Mouse (Mus musculus): ENCODE data around the gene Klf15.

Gene Klf15

GRCm38 (mm10) chr6:90473630-90474360, 11.4 kb downstream of the Klf15 start:
- ChIA-PET CTCF (no interaction called here), POLR2A (interaction anchor here in 2 of 4 experiments (1.0 to 6.1 kb wide), 7 partner anchors 10 to 830 kb away, joined by 3 to 38 read pairs (median 8); partner anchors contain the start of genes Klf15 (in 1 of the 2) and Txnrd3 (in 1 of the 2))

- POLR2A ChIA-PET: interaction anchor here (0.7 to 6.1 kb wide), 10 partner anchors 9 to 830 kb away, joined by 3 to 40 read pairs (median 6); partner anchors contain the start of genes Klf15 (in 2 of the 4) and Txnrd3 (in 1 of the 4)
Observed at GRCm38 (mm10) chr6:90474361-90474750, 12.0 kb downstream of the Klf15 start.

GRCm38 (mm10) chr6:90475176-90475853, 12.9 kb downstream of the Klf15 start:
- POLR2A ChIA-PET: interaction anchor here (0.6 to 6.1 kb wide), 39 partner anchors 9 to 831 kb away, joined by 3 to 40 read pairs (median 4); partner anchors contain the start of genes Aldh1l1 (in 2 of the 4), Klf15 (in 2 of the 4), Iqsec1 (in 1 of the 4) and Txnrd3 (in 1 of the 4)
- CTCF ChIA-PET: interaction anchor here (0.8 to 1.9 kb wide), 8 partner anchors 39 to 262 kb away, joined by 3 to 7 read pairs (median 4); partner anchors contain the start of gene Cfap100 (in 1 of the 4)

More at GRCm38 (mm10) chr6:90474361-90474750, 12.0 kb downstream of the Klf15 start:
- CTCF ChIA-PET: no interaction called here

- POLR2A ChIA-PET: interaction anchor here in 3 of 4 experiments (0.6 to 6.1 kb wide), 35 partner anchors 8 to 513 kb away, joined by 3 to 40 read pairs (median 4); partner anchors contain the start of genes Aldh1l1 (in 2 of the 3), Iqsec1 (in 1 of the 3) and Klf15 (in 1 of the 3)
- CTCF ChIA-PET: interaction anchor here (0.8 to 1.9 kb wide), 8 partner anchors 38 to 262 kb away, joined by 3 to 7 read pairs (median 4); partner anchors contain the start of gene Cfap100 (in 1 of the 4)
Observed at GRCm38 (mm10) chr6:90475854-90476212, 13.5 kb downstream of the Klf15 start.

- CTCF ChIA-PET: interaction anchor here (0.6 to 1.9 kb wide), 8 partner anchors 14 to 260 kb away, joined by 3 to 7 read pairs (median 4); no protein-coding TSS in a partner anchor
- POLR2A ChIA-PET: interaction anchor here in 3 of 4 experiments (0.6 to 6.1 kb wide), 32 partner anchors 9 to 832 kb away, joined by 3 to 40 read pairs (median 4); partner anchors contain the start of genes Aldh1l1 (in 3 of the 3) and Klf15 (in 1 of the 3)
Observed at GRCm38 (mm10) chr6:90476941-90477518, 14.7 kb downstream of the Klf15 start.

- ChIA-PET CTCF (interaction anchor here in 1 of 4 experiments (1.0 kb wide), 1 partner anchor 62 kb away, joined by 3 read pairs; no protein-coding TSS in a partner anchor), POLR2A (interaction anchor here in 2 of 4 experiments (0.7 to 2.4 kb wide), 5 partner anchors 8 to 30 kb away, joined by 3 to 12 read pairs (median 5); no protein-coding TSS in a partner anchor)
Observed at GRCm38 (mm10) chr6:90484249-90484648, 21.9 kb downstream of the Klf15 start.

GRCm38 (mm10) chr6:90484876-90485275, 22.5 kb downstream of the Klf15 start:
- CTCF ChIA-PET: interaction anchor here (0.6 to 1.4 kb wide), 4 partner anchors 48 to 122 kb away, joined by 3 to 4 read pairs (median 4); no protein-coding TSS in a partner anchor
- POLR2A ChIA-PET: interaction anchor here in 3 of 4 experiments (0.6 to 2.7 kb wide), 14 partner anchors 8 to 34 kb away, joined by 3 to 13 read pairs (median 5); no protein-coding TSS in a partner anchor

- CTCF ChIA-PET: interaction anchor here (0.5 to 1.4 kb wide), 6 partner anchors 36 to 841 kb away, joined by 3 to 4 read pairs (median 3); no protein-coding TSS in a partner anchor
- POLR2A ChIA-PET: interaction anchor here in 3 of 4 experiments (0.8 to 2.7 kb wide), 19 partner anchors 8 to 61 kb away, joined by 3 to 13 read pairs (median 5); no protein-coding TSS in a partner anchor
Observed at GRCm38 (mm10) chr6:90486176-90486921, 24.0 kb downstream of the Klf15 start, which contains the start of gene Aldh1l1. TSS of gene Aldh1l1 (plus strand) at chr6:90486427.

- CTCF ChIA-PET: no interaction called here
- POLR2A ChIA-PET: interaction anchor here in 1 of 4 experiments (0.5 kb wide), 1 partner anchor 46 kb away, joined by 8 read pairs; no protein-coding TSS in a partner anchor
Observed at GRCm38 (mm10) chr6:90487531-90487930, 25.2 kb downstream of the Klf15 start.

- ChIA-PET CTCF (no interaction called here), POLR2A (interaction anchor here in 1 of 4 experiments (1.0 kb wide), 1 partner anchor 54 kb away, joined by 3 read pairs; no protein-coding TSS in a partner anchor)
Observed at GRCm38 (mm10) chr6:90489532-90489931, 27.2 kb downstream of the Klf15 start.

GRCm38 (mm10) chr6:90490976-90491375, 28.6 kb downstream of the Klf15 start:
- CTCF ChIA-PET: interaction anchor here in 2 of 4 experiments (1.2 to 1.4 kb wide), 2 partner anchors 14 to 17 kb away, joined by 3 to 6 read pairs; no protein-coding TSS in a partner anchor

GRCm38 (mm10) chr6:90491956-90492744, 29.8 kb downstream of the Klf15 start:
- POLR2A ChIA-PET: interaction anchor here in 1 of 4 experiments (0.7 to 1.8 kb wide), 5 partner anchors 10 to 83 kb away, joined by 3 to 4 read pairs (median 3); no protein-coding TSS in a partner anchor
- CTCF ChIA-PET: interaction anchor here in 1 of 4 experiments (1.2 kb wide), 1 partner anchor 16 kb away, joined by 3 read pairs; no protein-coding TSS in a partner anchor

More at GRCm38 (mm10) chr6:90490976-90491375, 28.6 kb downstream of the Klf15 start:
- POLR2A ChIA-PET: interaction anchor here in 2 of 4 experiments (0.6 to 1.8 kb wide), 7 partner anchors 9 to 84 kb away, joined by 3 to 5 read pairs (median 4); no protein-coding TSS in a partner anchor

- ChIA-PET POLR2A (interaction anchor here in 2 of 4 experiments (0.9 to 6.4 kb wide), 5 partner anchors 8 to 71 kb away, joined by 3 to 48 read pairs (median 4); partner anchors contain the start of gene Aldh1l1 (in 1 of the 2)), CTCF (no interaction called here)
Observed at GRCm38 (mm10) chr6:90494155-90494554, 31.8 kb downstream of the Klf15 start.

- CTCF ChIA-PET: no interaction called here
- POLR2A ChIA-PET: interaction anchor here in 2 of 4 experiments (1.0 to 6.4 kb wide), 8 partner anchors 9 to 59 kb away, joined by 3 to 48 read pairs (median 6); partner anchors contain the start of gene Aldh1l1 (in 2 of the 2)
Observed at GRCm38 (mm10) chr6:90494566-90494965, 32.2 kb downstream of the Klf15 start.

GRCm38 (mm10) chr6:90495282-90495912, 33.0 kb downstream of the Klf15 start:
- POLR2A ChIA-PET: interaction anchor here in 3 of 4 experiments (0.6 to 6.4 kb wide), 18 partner anchors 9 to 66 kb away, joined by 3 to 48 read pairs (median 3); partner anchors contain the start of gene Aldh1l1 (in 2 of the 3)
- CTCF ChIA-PET: interaction anchor here (0.6 to 1.2 kb wide), 6 partner anchors 40 to 786 kb away, joined by 3 to 6 read pairs (median 4); no protein-coding TSS in a partner anchor

Data from embryonic stem cell, embryonic (primary cell).